Comparison of ENCODE assay signal across 30 mouse cellular contexts in the genomic region with DNA sequence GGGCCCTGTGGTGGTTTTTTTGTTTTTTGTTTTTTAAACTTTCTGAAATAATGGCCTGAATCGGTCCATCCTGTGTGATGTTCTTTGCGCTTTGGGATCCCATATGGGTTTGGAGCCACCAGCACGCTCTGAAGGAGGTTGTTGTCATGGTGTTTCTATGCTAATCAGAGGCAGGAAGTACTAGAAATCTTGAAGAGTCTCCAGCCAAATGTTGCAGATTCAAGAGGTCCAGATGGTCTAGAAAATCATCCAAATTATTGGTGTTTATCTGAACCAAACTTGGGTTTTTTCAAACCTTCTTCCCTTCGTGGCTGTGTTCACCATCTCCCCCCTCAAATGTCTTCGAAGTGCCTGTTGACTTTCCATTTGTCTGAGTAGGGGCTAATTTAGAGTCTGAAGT.
DNase-seq lines count a peak whose midpoint lies in the region; ATAC-seq and TF ChIP-seq lines count a peak whose summit lies in the region.
"Had no signal": no experiment of that assay in that cellular context is flagged by ENCODE, and none has a peak within 500 bp of the region (broad histone marks: within the 10 kb centered on the region; RNA-seq: fewer than 3 reads in every experiment).

No protein-coding gene starts in this region.

- TF ChIP-seq CTCF in forebrain, postnatal 0 days (IDR thresholded peaks at IDR 0.05; ENCODE audit: low read depth), result no peak

- DNase-seq in forebrain, postnatal 0 days, result peak; percentile 41
- peak; percentile 50 for DNase-seq in layer of hippocampus, adult 11-12 months (ENCODE audit: low spot score)
- no peak for DNase-seq in layer of hippocampus, postnatal 10 days (ENCODE audit: low spot score in 2 of 2)
- peak; percentile 44 for DNase-seq in layer of hippocampus, adult 9-10 months (ENCODE audit: low spot score)
- no peak for DNase-seq in spleen, postnatal 36 days (ENCODE audit: low spot score in 2 of 2)
- DNase-seq in thymus, adult 18-20 months, result no peak
- DNase-seq: adrenal gland, postnatal 10 days; cerebellum, adult 11-12 months; cerebellum, adult 9-11 months; embryo, embryonic 11 days; heart, postnatal 10 days; kidney, adult 18-20 months; kidney, postnatal 25 days; liver, embryonic 13.5 days; lung, adult 18-20 months; right cerebral cortex, postnatal 4 days; thymus, postnatal 14 days had no signal

- H3K9me3 ChIP-seq in forebrain, postnatal 0 days (ENCODE audit: low read length), result no peaks in the 10 kb centered on the region
- H3K9me3 ChIP-seq in forebrain, embryonic 16.5 days (ENCODE audit: control insufficient read depth, low read length), result no peaks in the 10 kb centered on the region
- H3K9me3 ChIP-seq: embryonic facial prominence, embryonic 12.5 days; heart, embryonic 13.5 days; hindbrain, embryonic 15.5 days; kidney, embryonic 15.5 days; limb, embryonic 10.5 days; limb, embryonic 15.5 days; liver, embryonic 13.5 days; midbrain, embryonic 13.5 days; neural tube, embryonic 13.5 days had no signal

- ATAC-seq in forebrain, postnatal 0 days, result peak; percentile 71
- ATAC-seq in forebrain, embryonic 16.5 days, result no peak; the same call in 1 of the 2 replicates
- ATAC-seq: inflammation-experienced regulatory T-cells, adult 6 months; lung, postnatal 0 days; midbrain, embryonic 13.5 days; Patski had no signal

- H3K36me3 ChIP-seq in forebrain, postnatal 0 days (ENCODE audit: insufficient read depth), result no peaks in the 10 kb centered on the region
- H3K36me3 ChIP-seq in forebrain, embryonic 16.5 days (ENCODE audit: control insufficient read depth, insufficient read depth), result no peaks in the 10 kb centered on the region
- H3K36me3 ChIP-seq: embryonic facial prominence, embryonic 12.5 days; limb, embryonic 15.5 days had no signal

- no peaks in the 10 kb centered on the region for H3K27me3 ChIP-seq in forebrain, postnatal 0 days (ENCODE audit: insufficient read depth, low read length)
- H3K27me3 ChIP-seq in forebrain, embryonic 16.5 days (replicated peaks; ENCODE audit: control insufficient read depth, insufficient read depth, low read length), result no peaks in the 10 kb centered on the region
- H3K27me3 ChIP-seq: embryonic facial prominence, embryonic 12.5 days; heart, embryonic 13.5 days; hindbrain, embryonic 15.5 days; kidney, embryonic 15.5 days; limb, embryonic 15.5 days; liver, embryonic 13.5 days; midbrain, embryonic 13.5 days; neural tube, embryonic 13.5 days; Patski had no signal

- H3K27ac ChIP-seq in forebrain, postnatal 0 days (ENCODE audit: low read depth, low read length), result no peak overlapping the region
- H3K27ac ChIP-seq in forebrain, embryonic 16.5 days (ENCODE audit: low read length), result no peak overlapping the region
- H3K27ac ChIP-seq: embryonic facial prominence, embryonic 12.5 days; heart, embryonic 13.5 days; hindbrain, embryonic 15.5 days; kidney, embryonic 15.5 days; limb, embryonic 10.5 days; limb, embryonic 15.5 days; liver, embryonic 13.5 days; macrophage; midbrain, embryonic 13.5 days; neural tube, embryonic 13.5 days had no signal

- H3K4me1 ChIP-seq in forebrain, postnatal 0 days (ENCODE audit: insufficient read depth), result peaks cover 5% of the 10 kb centered on the region; the same call in 1 of the 2 replicates
- no peaks in the 10 kb centered on the region for H3K4me1 ChIP-seq in forebrain, embryonic 16.5 days (replicated peaks; ENCODE audit: control insufficient read depth, insufficient read depth, low read length)
- H3K4me1 ChIP-seq: embryonic facial prominence, embryonic 12.5 days; heart, embryonic 13.5 days; hindbrain, embryonic 15.5 days; kidney, embryonic 15.5 days; limb, embryonic 10.5 days; limb, embryonic 15.5 days; liver, embryonic 13.5 days; neural tube, embryonic 13.5 days had no signal

- H3K9ac ChIP-seq in forebrain, postnatal 0 days, result no peak overlapping the region
- H3K9ac ChIP-seq in forebrain, embryonic 16.5 days (replicated peaks; ENCODE audit: low read depth, low read length), result no peak overlapping the region
- H3K9ac ChIP-seq: embryonic facial prominence, embryonic 12.5 days; heart, embryonic 13.5 days; hindbrain, embryonic 15.5 days; kidney, embryonic 15.5 days; limb, embryonic 15.5 days; liver, embryonic 13.5 days; midbrain, embryonic 13.5 days; neural tube, embryonic 13.5 days had no signal

- H3K4me2 ChIP-seq in forebrain, postnatal 0 days (ENCODE audit: low read depth), result no peak overlapping the region
- H3K4me2 ChIP-seq in forebrain, embryonic 16.5 days (ENCODE audit: low read length), result no peak overlapping the region
- H3K4me2 ChIP-seq: embryonic facial prominence, embryonic 12.5 days; heart, embryonic 13.5 days; hindbrain, embryonic 15.5 days; kidney, embryonic 15.5 days; limb, embryonic 15.5 days; liver, embryonic 13.5 days; midbrain, embryonic 13.5 days; neural tube, embryonic 13.5 days had no signal

- no peak overlapping the region for H3K4me3 ChIP-seq in forebrain, postnatal 0 days (ENCODE audit: low read depth, low read length)
- no peak overlapping the region for H3K4me3 ChIP-seq in forebrain, embryonic 16.5 days (replicated peaks; ENCODE audit: low read length)
- H3K4me3 ChIP-seq: embryonic facial prominence, embryonic 12.5 days; heart, embryonic 13.5 days; hindbrain, embryonic 15.5 days; kidney, embryonic 15.5 days; limb, embryonic 10.5 days; limb, embryonic 15.5 days; liver, embryonic 13.5 days; midbrain, embryonic 13.5 days; neural tube, embryonic 13.5 days had no signal

- WGBS in forebrain, postnatal 0 days, result 61% methylated on average over 5 of the region's 5 CpGs
- 68% methylated on average over 5 of the region's 5 CpGs for WGBS in forebrain, embryonic 16.5 days

Comparison
In these comparisons a context has a peak if more than half of its experiments do, and no peak if none do; other contexts are left out.
1. DNase-seq: peak in forebrain, postnatal 0 days (single experiment), layer of hippocampus, adult 11-12 months (single experiment) and layer of hippocampus, adult 9-10 months (single experiment); none in layer of hippocampus, postnatal 10 days (0 of 2), spleen, postnatal 36 days (0 of 2) and thymus, adult 18-20 months (0 of 2).